In the genomic region with DNA sequence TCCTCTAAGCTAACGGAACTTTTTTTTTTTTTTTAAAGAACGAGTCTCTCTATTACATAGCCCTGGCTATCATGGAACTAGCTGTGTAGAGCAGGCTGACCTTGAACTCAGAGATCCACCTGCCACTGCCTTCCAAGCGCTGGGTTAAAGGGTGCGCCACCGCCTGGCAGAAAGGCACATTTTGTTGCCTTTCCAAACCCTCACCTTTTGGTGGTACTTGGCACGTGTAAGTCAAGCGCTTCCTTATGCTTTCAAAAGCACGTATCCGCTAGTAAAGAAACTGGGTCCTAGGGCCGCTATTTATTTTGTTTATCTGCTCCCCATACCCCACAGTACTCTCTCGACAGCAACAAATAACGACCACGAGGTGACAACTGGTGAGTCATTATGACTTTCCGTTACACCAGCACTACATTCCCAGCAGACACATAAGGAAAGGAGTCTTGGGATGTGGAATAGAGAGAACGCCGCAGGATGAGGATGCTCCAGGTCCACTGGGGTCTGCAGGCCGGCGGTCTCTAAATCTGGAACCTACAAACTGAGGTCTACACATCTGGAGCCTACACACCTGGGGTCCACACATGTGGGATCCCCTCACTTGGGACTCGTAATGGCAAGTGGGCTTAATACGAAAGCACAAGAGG, we compare ENCODE assay signal across 8 mouse cellular contexts. TPM values are rescaled to one million over a fixed set of nuclear protein-coding genes. Genes with fewer than 3 reads are reported as not detected.
DNase-seq lines count a peak whose midpoint lies in the region; ATAC-seq and TF ChIP-seq lines count a peak whose summit lies in the region.

No protein-coding gene starts in this region.

- H3K36me3 ChIP-seq in embryonic facial prominence, embryonic 12.5 days = no peaks in the 10 kb centered on the region
- no peaks in the 10 kb centered on the region for H3K36me3 ChIP-seq in hindbrain, embryonic 10.5 days
- no peaks in the 10 kb centered on the region for H3K36me3 ChIP-seq in limb, embryonic 15.5 days
- H3K36me3 ChIP-seq in midbrain, postnatal 0 days (ENCODE audit: insufficient read depth, low read length) = no peaks in the 10 kb centered on the region

- no peaks in the 10 kb centered on the region for H3K4me1 ChIP-seq in embryonic facial prominence, embryonic 12.5 days
- H3K4me1 ChIP-seq in hindbrain, embryonic 10.5 days (replicated peaks) = peaks cover 17% of the 10 kb centered on the region
- peaks cover 9% of the 10 kb centered on the region; the same call in 1 of the 2 replicates for H3K4me1 ChIP-seq in limb, embryonic 15.5 days
- peaks cover 3% of the 10 kb centered on the region; the same call in 1 of the 2 replicates for H3K4me1 ChIP-seq in midbrain, postnatal 0 days (ENCODE audit: insufficient read depth, low read length)

- peak; percentile 57 for ATAC-seq in CD4-positive, CD25-positive, alpha-beta regulatory T cell, adult 4 months
- peak; percentile 60 for ATAC-seq in activated CD4-positive, CD25-positive, alpha-beta regulatory T cell, adult 4 months
- ATAC-seq in embryonic facial prominence, embryonic 12.5 days (ENCODE audit: insufficient number of reproducible peaks, insufficient read depth, low FRiP score, low TSS enrichment) = no peak; the same call in 1 of the 2 replicates
- peak; percentile 37; the same call in 1 of the 2 replicates for ATAC-seq in limb, embryonic 15.5 days (ENCODE audit: insufficient number of reproducible peaks, low FRiP score, low TSS enrichment, low read depth)
- ATAC-seq in midbrain, postnatal 0 days (ENCODE audit: low FRiP score) = no peak; the same call in 1 of the 2 replicates

- H3K4me2 ChIP-seq in embryonic facial prominence, embryonic 12.5 days (replicated peaks) = peak overlapping the region; percentile 71
- peak overlapping the region; percentile 84 for H3K4me2 ChIP-seq in limb, embryonic 15.5 days
- peak overlapping the region; percentile 70 for H3K4me2 ChIP-seq in midbrain, postnatal 0 days (ENCODE audit: low read depth, low read length, poor library complexity, severe bottlenecking)

- TF ChIP-seq CTCF in midbrain, postnatal 0 days (IDR thresholded peaks at IDR 0.05) = peak; percentile 50

- H3K4me3 ChIP-seq in embryonic facial prominence, embryonic 12.5 days = peak overlapping the region; percentile 65
- H3K4me3 ChIP-seq in hindbrain, embryonic 10.5 days = peak overlapping the region; percentile 80
- H3K4me3 ChIP-seq in limb, embryonic 15.5 days = peak overlapping the region; percentile 81
- H3K4me3 ChIP-seq in midbrain, postnatal 0 days (ENCODE audit: low read depth, low read length) = peak overlapping the region; percentile 80

- 5% methylated on average over 20 of the region's 20 CpGs for WGBS in embryonic facial prominence, embryonic 12.5 days
- 3% methylated on average over 20 of the region's 20 CpGs for WGBS in hindbrain, embryonic 10.5 days
- WGBS in limb, embryonic 15.5 days = 4% methylated on average over 20 of the region's 20 CpGs
- 4% methylated on average over 20 of the region's 20 CpGs for WGBS in midbrain, postnatal 0 days

- no peaks in the 10 kb centered on the region for H3K9me3 ChIP-seq in embryonic facial prominence, embryonic 12.5 days
- H3K9me3 ChIP-seq in hindbrain, embryonic 10.5 days = no peaks in the 10 kb centered on the region
- H3K9me3 ChIP-seq in limb, embryonic 15.5 days = no peaks in the 10 kb centered on the region
- no peaks in the 10 kb centered on the region for H3K9me3 ChIP-seq in midbrain, postnatal 0 days (ENCODE audit: low read length)

- 0 out of 2 replicates have a peak, but pooled peaks cover 3% of the 10 kb centered on the region for H3K27me3 ChIP-seq in embryonic facial prominence, embryonic 12.5 days
- no peaks in the 10 kb centered on the region for H3K27me3 ChIP-seq in hindbrain, embryonic 10.5 days (ENCODE audit: insufficient read depth, poor library complexity, severe bottlenecking)
- H3K27me3 ChIP-seq in limb, embryonic 15.5 days = no peaks in the 10 kb centered on the region
- no peaks in the 10 kb centered on the region for H3K27me3 ChIP-seq in midbrain, postnatal 0 days (ENCODE audit: insufficient read depth, low read length)

- peak overlapping the region; percentile 90; the same call in 1 of the 2 replicates for H3K27ac ChIP-seq in embryonic facial prominence, embryonic 12.5 days
- H3K27ac ChIP-seq in hindbrain, embryonic 10.5 days = peak overlapping the region; percentile 99
- peak overlapping the region; percentile 90 for H3K27ac ChIP-seq in limb, embryonic 15.5 days
- H3K27ac ChIP-seq in midbrain, postnatal 0 days (ENCODE audit: low read depth, low read length) = peak overlapping the region; percentile 85; the same call in 1 of the 2 replicates

- peak; percentile 17 for DNase-seq in hindbrain, embryonic 10.5 days (ENCODE audit: low spot score)
- peak; percentile 9 for DNase-seq in midbrain, postnatal 0 days (ENCODE audit: low spot score)
- peak; percentile 78 for DNase-seq in thymus, postnatal 25 days
- no peak for DNase-seq in ovary, postnatal 10 days (ENCODE audit: low spot score)

- H3K9ac ChIP-seq in embryonic facial prominence, embryonic 12.5 days = peak overlapping the region; percentile 83
- peak overlapping the region; percentile 73 for H3K9ac ChIP-seq in limb, embryonic 15.5 days
- H3K9ac ChIP-seq in midbrain, postnatal 0 days (replicated peaks; ENCODE audit: low read length, poor library complexity, severe bottlenecking) = peak overlapping the region; percentile 76

RNA-seq across cellular contexts. Expression of gene Chd1l, which starts 0.7 kb away (rescaled TPM):
- polyA plus RNA-seq in CD4-positive, CD25-positive, alpha-beta regulatory T cell, adult 4 months (2017; shearing (Covaris generic)) = 10 to 100 TPM; 24.9 to 38.2 TPM
- polyA plus RNA-seq in activated CD4-positive, CD25-positive, alpha-beta regulatory T cell, adult 4 months (2017; shearing (Covaris generic)) = 10 to 100 TPM; 21.8 TPM
- 20.1 and 20.5 TPM in 2 replicates for polyA plus RNA-seq in embryonic facial prominence, embryonic 12.5 days (2016; fragmentation: Nextera tagmentation; extraction: Ambion mirVana)
- 17.5 and 21.5 TPM in 2 replicates for polyA plus RNA-seq in hindbrain, embryonic 10.5 days (2016; fragmentation: Nextera tagmentation; extraction: Ambion mirVana)
- 12.6 and 13.7 TPM in 2 replicates for polyA plus RNA-seq in limb, embryonic 15.5 days (2015; fragmentation: Nextera tagmentation; extraction: Ambion mirVana)
- total RNA-seq in midbrain, postnatal 0 days (2014; rRNA removed) = 5.9 and 7.1 TPM in 2 replicates
- 6.8 and 6.9 TPM in 2 replicates for polyA plus RNA-seq in midbrain, postnatal 0 days (2015; fragmentation: Nextera tagmentation; extraction: Ambion mirVana)

RNA-seq across cellular contexts. Expression of gene Fmo5, which starts 19.3 kb away (rescaled TPM):
- polyA plus RNA-seq in CD4-positive, CD25-positive, alpha-beta regulatory T cell, adult 4 months (2017; shearing (Covaris generic)) = 10 to 100 TPM; 13.4 to 14.9 TPM
- polyA plus RNA-seq in activated CD4-positive, CD25-positive, alpha-beta regulatory T cell, adult 4 months (2017; shearing (Covaris generic)) = 1 to 10 TPM; 7.0 TPM
- polyA plus RNA-seq in embryonic facial prominence, embryonic 12.5 days (2016; fragmentation: Nextera tagmentation; extraction: Ambion mirVana) = 1.3 and 1.5 TPM in 2 replicates
- 0.50 and 0.76 TPM in 2 replicates for polyA plus RNA-seq in hindbrain, embryonic 10.5 days (2016; fragmentation: Nextera tagmentation; extraction: Ambion mirVana)
- 2.7 and 3.5 TPM in 2 replicates for polyA plus RNA-seq in limb, embryonic 15.5 days (2015; fragmentation: Nextera tagmentation; extraction: Ambion mirVana)
- 0.38 and 0.71 TPM in 2 replicates for total RNA-seq in midbrain, postnatal 0 days (2014; rRNA removed)
- 0.60 and 0.75 TPM in 2 replicates for polyA plus RNA-seq in midbrain, postnatal 0 days (2015; fragmentation: Nextera tagmentation; extraction: Ambion mirVana)

RNA-seq across cellular contexts. Expression of gene Prkab2, which starts 48.7 kb away (rescaled TPM):
- polyA plus RNA-seq in CD4-positive, CD25-positive, alpha-beta regulatory T cell, adult 4 months (2017; shearing (Covaris generic)) = 1 to 10 TPM; 2.5 to 2.9 TPM
- 1 to 10 TPM; 1.7 to 2.2 TPM for polyA plus RNA-seq in activated CD4-positive, CD25-positive, alpha-beta regulatory T cell, adult 4 months (2017; shearing (Covaris generic))
- 9.6 and 10.8 TPM in 2 replicates for polyA plus RNA-seq in embryonic facial prominence, embryonic 12.5 days (2016; fragmentation: Nextera tagmentation; extraction: Ambion mirVana)
- polyA plus RNA-seq in hindbrain, embryonic 10.5 days (2016; fragmentation: Nextera tagmentation; extraction: Ambion mirVana) = 6.4 and 7.4 TPM in 2 replicates
- polyA plus RNA-seq in limb, embryonic 15.5 days (2015; fragmentation: Nextera tagmentation; extraction: Ambion mirVana) = 7.4 and 8.5 TPM in 2 replicates
- total RNA-seq in midbrain, postnatal 0 days (2014; rRNA removed) = 30.4 and 33.1 TPM in 2 replicates
- 17.6 and 18.1 TPM in 2 replicates for polyA plus RNA-seq in midbrain, postnatal 0 days (2015; fragmentation: Nextera tagmentation; extraction: Ambion mirVana)

Comparison
In these comparisons a context has a peak if more than half of its experiments do, and no peak if none do; other contexts are left out.
1. ATAC-seq: peak in CD4-positive, CD25-positive, alpha-beta regulatory T cell, adult 4 months (single experiment), activated CD4-positive, CD25-positive, alpha-beta regulatory T cell, adult 4 months (single experiment) and limb, embryonic 15.5 days (single experiment); none in embryonic facial prominence, embryonic 12.5 days (single experiment) and midbrain, postnatal 0 days (single experiment).
2. Peak in every context shown above with its lines, with median percentiles within 50 percentile points of each other: H3K27ac ChIP-seq, H3K4me2 ChIP-seq, H3K4me3 ChIP-seq and H3K9ac ChIP-seq.